Mouse (Mus musculus): ENCODE data around the gene Grip1. TPM values are rescaled to one million over a fixed set of nuclear protein-coding genes. Genes with fewer than 3 reads are reported as not detected.
A peak's percentile ranks its signal among the peaks of the same experiment; 100 is the strongest.

Gene Grip1
- polyA plus RNA-seq, 1 experiment from 2014 or later, result 5.9 TPM

DNA sequence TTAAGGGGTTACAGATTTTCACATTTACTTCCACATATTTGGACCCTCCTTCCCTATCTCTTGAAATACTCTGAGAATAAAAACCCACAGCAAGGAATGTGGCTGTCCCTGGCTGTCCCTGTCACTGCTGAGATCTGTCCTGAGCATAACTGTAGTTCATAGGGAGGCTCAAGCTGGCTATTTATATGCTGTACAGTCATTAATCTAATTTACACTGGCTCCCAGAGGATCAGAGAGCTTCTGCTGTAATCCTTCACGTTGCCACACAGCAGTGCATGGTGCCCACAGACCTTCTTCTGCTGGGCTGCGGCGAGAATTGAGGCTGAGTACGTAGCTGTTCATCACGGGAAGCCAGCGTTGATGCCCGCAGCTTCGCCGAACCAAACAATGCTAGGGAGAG, 464.4 kb downstream of the Grip1 start:
- Histone ChIP-seq H3K36me3 (replicated peaks; ENCODE audit: control insufficient read depth, insufficient read depth, low read depth, low read length) (no peaks in the 10 kb centered on the region), H3K9me3 (replicated peaks; ENCODE audit: control insufficient read depth, low read length) (no peaks in the 10 kb centered on the region), H3K4me2 (ENCODE audit: low read depth, low read length) (no peak overlapping the region), H3K27ac (replicated peaks; ENCODE audit: low read depth, low read length) (no peak overlapping the region), H3K27me3 (ENCODE audit: control insufficient read depth, insufficient read depth, low read length) (no peaks in the 10 kb centered on the region), H3K4me3 (ENCODE audit: low read depth, low read length) (no peak overlapping the region), H3K4me1 (ENCODE audit: control insufficient read depth, insufficient read depth, low read length) (no peaks in the 10 kb centered on the region), H3K9ac (replicated peaks; ENCODE audit: low read length) (no peak overlapping the region)
- DNase-seq (ENCODE audit: low spot score) (no peak), ATAC-seq (replicated peaks; ENCODE audit: insufficient number of reproducible peaks, low FRiP score, low TSS enrichment, low read depth) (no peak)
- WGBS, result 88% methylated on average over 9 of the region's 9 CpGs

GRCm38 (mm10) chr10:119927963-119928362, 474.3 kb downstream of the Grip1 start:
- no peaks in the 10 kb centered on the region for H3K9me3 ChIP-seq (replicated peaks; ENCODE audit: control insufficient read depth, low read length)
- H3K27ac ChIP-seq (replicated peaks; ENCODE audit: low read depth, low read length), result no peak overlapping the region
- no peaks in the 10 kb centered on the region for H3K36me3 ChIP-seq (replicated peaks; ENCODE audit: control insufficient read depth, insufficient read depth, low read depth, low read length)
- DNase-seq (ENCODE audit: low spot score) (no peak), ATAC-seq (replicated peaks; ENCODE audit: insufficient number of reproducible peaks, low FRiP score, low TSS enrichment, low read depth) (no peak)
- H3K9ac ChIP-seq (replicated peaks; ENCODE audit: low read length), result no peak overlapping the region
- H3K4me2 ChIP-seq (ENCODE audit: low read depth, low read length), result no peak overlapping the region
- no peak overlapping the region for H3K4me3 ChIP-seq (ENCODE audit: low read depth, low read length)
- no peaks in the 10 kb centered on the region for H3K4me1 ChIP-seq (ENCODE audit: control insufficient read depth, insufficient read depth, low read length)
- no peaks in the 10 kb centered on the region for H3K27me3 ChIP-seq (ENCODE audit: control insufficient read depth, insufficient read depth, low read length)
- WGBS, result 83% methylated on average over 5 of the region's 5 CpGs

- ATAC-seq (replicated peaks; ENCODE audit: insufficient number of reproducible peaks, low FRiP score, low TSS enrichment, low read depth) (no peak), DNase-seq (ENCODE audit: low spot score) (no peak)
- no peaks in the 10 kb centered on the region for H3K9me3 ChIP-seq (replicated peaks; ENCODE audit: control insufficient read depth, low read length)
- WGBS, result 87% methylated on average over 2 of the region's 2 CpGs
- no peak overlapping the region for H3K4me3 ChIP-seq (ENCODE audit: low read depth, low read length)
- H3K4me1 ChIP-seq (ENCODE audit: control insufficient read depth, insufficient read depth, low read length), result no peaks in the 10 kb centered on the region
- H3K27me3 ChIP-seq (ENCODE audit: control insufficient read depth, insufficient read depth, low read length), result no peaks in the 10 kb centered on the region
- H3K4me2 ChIP-seq (ENCODE audit: low read depth, low read length), result no peak overlapping the region
- H3K9ac ChIP-seq (replicated peaks; ENCODE audit: low read length), result no peak overlapping the region
- H3K27ac ChIP-seq (replicated peaks; ENCODE audit: low read depth, low read length), result no peak overlapping the region
- H3K36me3 ChIP-seq (replicated peaks; ENCODE audit: control insufficient read depth, insufficient read depth, low read depth, low read length), result no peaks in the 10 kb centered on the region
These were observed 475.3 kb downstream of the Grip1 start for GRCm38 (mm10) chr10:119928921-119929320.

GRCm38 (mm10) chr10:119932794-119933193, 479.2 kb downstream of the Grip1 start:
- no peaks in the 10 kb centered on the region for H3K27me3 ChIP-seq (ENCODE audit: control insufficient read depth, insufficient read depth, low read length)
- 61% methylated on average over 4 of the region's 4 CpGs for whole genome bisulfite sequencing
- DNase-seq (ENCODE audit: low spot score) (peak; percentile 31), ATAC-seq (replicated peaks; ENCODE audit: insufficient number of reproducible peaks, low FRiP score, low TSS enrichment, low read depth) (no peak)
- no peaks in the 10 kb centered on the region for H3K4me1 ChIP-seq (ENCODE audit: control insufficient read depth, insufficient read depth, low read length)
- H3K36me3 ChIP-seq (replicated peaks; ENCODE audit: control insufficient read depth, insufficient read depth, low read depth, low read length), result no peaks in the 10 kb centered on the region
- no peak overlapping the region for H3K4me2 ChIP-seq (ENCODE audit: low read depth, low read length)
- no peak overlapping the region for H3K27ac ChIP-seq (replicated peaks; ENCODE audit: low read depth, low read length)
- no peak overlapping the region for H3K9ac ChIP-seq (replicated peaks; ENCODE audit: low read length)
- H3K4me3 ChIP-seq (ENCODE audit: low read depth, low read length), result no peak overlapping the region
- H3K9me3 ChIP-seq (replicated peaks; ENCODE audit: control insufficient read depth, low read length), result no peaks in the 10 kb centered on the region

- no peaks in the 10 kb centered on the region for H3K36me3 ChIP-seq (replicated peaks; ENCODE audit: control insufficient read depth, insufficient read depth, low read depth, low read length)
- no peak for DNase-seq (ENCODE audit: low spot score)
- H3K9ac ChIP-seq (replicated peaks; ENCODE audit: low read length), result no peak overlapping the region
- H3K4me1 ChIP-seq (ENCODE audit: control insufficient read depth, insufficient read depth, low read length), result no peaks in the 10 kb centered on the region
- ATAC-seq (replicated peaks; ENCODE audit: insufficient number of reproducible peaks, low FRiP score, low TSS enrichment, low read depth), result no peak
- H3K27ac ChIP-seq (replicated peaks; ENCODE audit: low read depth, low read length), result no peak overlapping the region
- no peaks in the 10 kb centered on the region for H3K9me3 ChIP-seq (replicated peaks; ENCODE audit: control insufficient read depth, low read length)
- no peaks in the 10 kb centered on the region for H3K27me3 ChIP-seq (ENCODE audit: control insufficient read depth, insufficient read depth, low read length)
- H3K4me3 ChIP-seq (ENCODE audit: low read depth, low read length), result no peak overlapping the region
- no peak overlapping the region for H3K4me2 ChIP-seq (ENCODE audit: low read depth, low read length)
- 90% methylated on average over 5 of the region's 5 CpGs for WGBS
These were observed 479.7 kb downstream of the Grip1 start for GRCm38 (mm10) chr10:119933362-119933761.

- Histone ChIP-seq H3K27ac (replicated peaks; ENCODE audit: low read depth, low read length) (no peak overlapping the region), H3K9ac (replicated peaks; ENCODE audit: low read length) (no peak overlapping the region), H3K4me3 (ENCODE audit: low read depth, low read length) (no peak overlapping the region), H3K9me3 (replicated peaks; ENCODE audit: control insufficient read depth, low read length) (no peaks in the 10 kb centered on the region), H3K4me2 (ENCODE audit: low read depth, low read length) (no peak overlapping the region), H3K27me3 (ENCODE audit: control insufficient read depth, insufficient read depth, low read length) (no peaks in the 10 kb centered on the region), H3K36me3 (replicated peaks; ENCODE audit: control insufficient read depth, insufficient read depth, low read depth, low read length) (no peaks in the 10 kb centered on the region), H3K4me1 (ENCODE audit: control insufficient read depth, insufficient read depth, low read length) (no peaks in the 10 kb centered on the region)
- ATAC-seq (replicated peaks; ENCODE audit: insufficient number of reproducible peaks, low FRiP score, low TSS enrichment, low read depth) (no peak; the same call in 1 of the 2 replicates), DNase-seq (ENCODE audit: low spot score) (no peak)
- WGBS, result 83% methylated on average over 6 of the region's 6 CpGs
These were observed 481.6 kb downstream of the Grip1 start for GRCm38 (mm10) chr10:119935231-119935630.

- Histone ChIP-seq H3K4me1 (ENCODE audit: control insufficient read depth, insufficient read depth, low read length) (no peaks in the 10 kb centered on the region), H3K4me3 (ENCODE audit: low read depth, low read length) (no peak overlapping the region), H3K27ac (replicated peaks; ENCODE audit: low read depth, low read length) (no peak overlapping the region), H3K9ac (replicated peaks; ENCODE audit: low read length) (no peak overlapping the region), H3K4me2 (ENCODE audit: low read depth, low read length) (no peak overlapping the region), H3K9me3 (replicated peaks; ENCODE audit: control insufficient read depth, low read length) (no peaks in the 10 kb centered on the region), H3K36me3 (replicated peaks; ENCODE audit: control insufficient read depth, insufficient read depth, low read depth, low read length) (no peaks in the 10 kb centered on the region), H3K27me3 (ENCODE audit: control insufficient read depth, insufficient read depth, low read length) (no peaks in the 10 kb centered on the region)
- WGBS, result 92% methylated on average over 16 of the region's 16 CpGs
- ATAC-seq (replicated peaks; ENCODE audit: insufficient number of reproducible peaks, low FRiP score, low TSS enrichment, low read depth), result no peak
- DNase-seq (ENCODE audit: low spot score), result no peak
These were observed 483.9 kb downstream of the Grip1 start for GRCm38 (mm10) chr10:119937481-119937880.

DNA sequence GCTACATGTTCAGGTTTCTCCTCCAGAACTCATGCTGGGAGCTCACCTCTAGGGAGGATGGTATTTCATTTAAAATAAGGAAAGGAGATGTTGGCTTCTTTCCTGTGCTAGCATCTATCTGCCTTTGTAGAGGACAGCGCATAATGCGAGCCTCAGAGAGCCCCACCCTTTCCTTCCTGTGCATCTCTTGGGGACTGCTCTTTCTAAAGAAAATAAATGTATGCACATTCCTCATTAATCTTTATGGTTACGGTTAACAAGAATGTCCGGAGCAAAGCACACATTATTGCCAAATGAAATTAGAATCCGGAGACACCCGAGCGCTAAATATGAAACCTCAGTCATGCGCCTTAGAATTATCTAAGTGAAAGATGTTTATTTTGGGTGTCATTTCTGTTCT, 490.3 kb downstream of the Grip1 start:
- Histone ChIP-seq H3K36me3 (replicated peaks; ENCODE audit: control insufficient read depth, insufficient read depth, low read depth, low read length) (no peaks in the 10 kb centered on the region), H3K4me2 (ENCODE audit: low read depth, low read length) (no peak overlapping the region), H3K4me3 (ENCODE audit: low read depth, low read length) (no peak overlapping the region), H3K9ac (replicated peaks; ENCODE audit: low read length) (no peak overlapping the region), H3K27me3 (ENCODE audit: control insufficient read depth, insufficient read depth, low read length) (no peaks in the 10 kb centered on the region), H3K4me1 (ENCODE audit: control insufficient read depth, insufficient read depth, low read length) (no peaks in the 10 kb centered on the region), H3K9me3 (replicated peaks; ENCODE audit: control insufficient read depth, low read length) (no peaks in the 10 kb centered on the region), H3K27ac (replicated peaks; ENCODE audit: low read depth, low read length) (no peak overlapping the region)
- no peak for DNase-seq (ENCODE audit: low spot score)
- ATAC-seq (replicated peaks; ENCODE audit: insufficient number of reproducible peaks, low FRiP score, low TSS enrichment, low read depth), result no peak
- WGBS, result 71% methylated on average over 8 of the region's 8 CpGs
